ENCODE assay signal across 23 mouse cellular contexts in the genomic region with DNA sequence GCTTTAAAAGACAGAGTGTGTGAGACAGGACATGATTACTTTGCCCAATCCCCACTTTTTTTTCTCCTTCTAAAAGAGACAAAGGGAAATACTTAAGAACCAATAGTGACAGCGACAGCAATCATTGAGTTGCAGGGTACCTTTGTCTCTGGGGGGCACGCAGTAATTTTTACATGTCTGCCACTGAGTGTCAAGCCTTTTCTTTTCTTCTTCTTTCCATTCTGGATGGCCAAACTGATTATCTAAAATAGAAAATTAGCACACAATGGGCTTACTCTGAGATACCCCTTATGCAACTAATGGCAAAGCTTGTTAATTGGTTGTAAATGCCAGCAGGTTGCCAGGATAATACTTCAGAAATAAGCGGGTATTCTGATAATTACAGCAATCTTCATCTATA.
DNase-seq lines count a peak whose midpoint lies in the region; ATAC-seq and TF ChIP-seq lines count a peak whose summit lies in the region.
"Had no signal": no experiment of that assay in that cellular context is flagged by ENCODE, and none has a peak within 500 bp of the region (broad histone marks: within the 10 kb centered on the region; RNA-seq: fewer than 3 reads in every experiment).

No protein-coding gene starts in this region.

- WGBS in forebrain, embryonic 11.5 days = 25% methylated on average over 3 of the region's 3 CpGs
- 34% methylated on average over 3 of the region's 3 CpGs for WGBS in forebrain, embryonic 10.5 days
- whole genome bisulfite sequencing in forebrain, embryonic 14.5 days = 5% methylated on average over 3 of the region's 3 CpGs
- 75% methylated on average over 3 of the region's 3 CpGs for WGBS in hindbrain, embryonic 14.5 days
- WGBS in cerebellum, adult 2 months = 70% methylated on average over 3 of the region's 3 CpGs

- no peak for DNase-seq in forebrain, embryonic 11.5 days (ENCODE audit: low spot score)
- DNase-seq in forebrain, embryonic 10.5 days (ENCODE audit: extremely low spot score, low spot score) = no peak
- peak; percentile 75 for DNase-seq in forebrain, embryonic 14.5 days (ENCODE audit: low spot score)
- peak; percentile 74 for DNase-seq in retina, embryonic 14.5 days (ENCODE audit: low spot score)
- no peak for DNase-seq in hindbrain, embryonic 14.5 days (ENCODE audit: low spot score)
- DNase-seq in cerebellum, adult 2 months = no peak
- DNase-seq in gastrocnemius, postnatal 4 days (ENCODE audit: low spot score in 2 of 2) = no peak
- DNase-seq: adrenal gland, postnatal 10 days; B cell, adult 2 months; cerebellum, adult 11-12 months; cerebellum, adult 9-11 months; cerebellum, postnatal 36 days; gastrocnemius, adult 2 months; gastrocnemius, postnatal 25 days; heart, adult 11 months; heart, postnatal 36 days had no signal

- no peaks in the 10 kb centered on the region for H3K9me3 ChIP-seq in forebrain, embryonic 11.5 days (ENCODE audit: control insufficient read depth, low read length)
- H3K9me3 ChIP-seq in forebrain, embryonic 10.5 days = no peaks in the 10 kb centered on the region
- H3K9me3 ChIP-seq in forebrain, embryonic 14.5 days (replicated peaks; ENCODE audit: control insufficient read depth, low read length) = no peaks in the 10 kb centered on the region
- no peaks in the 10 kb centered on the region for H3K9me3 ChIP-seq in hindbrain, embryonic 14.5 days (ENCODE audit: control insufficient read depth, low read length)
- H3K9me3 ChIP-seq: embryonic facial prominence, embryonic 13.5 days; heart, embryonic 13.5 days had no signal

- no peak for TF ChIP-seq POLR2A in cerebellum, adult 2 months (IDR thresholded peaks at IDR 0.05; ENCODE audit: borderline replicate concordance, insufficient read depth, low read length)

- 0 out of 2 replicates have a peak, but pooled peaks have one; percentile 21 for ATAC-seq in forebrain, embryonic 11.5 days (replicated peaks; ENCODE audit: low FRiP score)
- ATAC-seq in forebrain, embryonic 14.5 days = peak; percentile 67
- ATAC-seq in hindbrain, embryonic 14.5 days (ENCODE audit: low FRiP score) = no peak
- ATAC-seq: CD4-positive, CD25-positive, alpha-beta regulatory T cell, adult 4 months; hindbrain, embryonic 16.5 days; inflammation-experienced regulatory T-cells, adult 6 months; intestine, postnatal 0 days had no signal

- no peaks in the 10 kb centered on the region for H3K36me3 ChIP-seq in forebrain, embryonic 11.5 days (ENCODE audit: control insufficient read depth, insufficient read depth, low read length)
- no peaks in the 10 kb centered on the region for H3K36me3 ChIP-seq in forebrain, embryonic 10.5 days (replicated peaks)
- no peaks in the 10 kb centered on the region for H3K36me3 ChIP-seq in forebrain, embryonic 14.5 days (ENCODE audit: control insufficient read depth, insufficient read depth, low read length)
- H3K36me3 ChIP-seq in hindbrain, embryonic 14.5 days (replicated peaks; ENCODE audit: control insufficient read depth, insufficient read depth) = no peaks in the 10 kb centered on the region
- H3K36me3 ChIP-seq: embryonic facial prominence, embryonic 13.5 days; G1E; heart, embryonic 13.5 days had no signal

- H3K4me2 ChIP-seq in forebrain, embryonic 11.5 days (ENCODE audit: low read depth, low read length, severe bottlenecking) = no peak overlapping the region
- no peak overlapping the region for H3K4me2 ChIP-seq in forebrain, embryonic 14.5 days (ENCODE audit: low read length)
- no peak overlapping the region for H3K4me2 ChIP-seq in hindbrain, embryonic 14.5 days (replicated peaks)
- H3K4me2 ChIP-seq: embryonic facial prominence, embryonic 13.5 days; heart, embryonic 13.5 days had no signal

- H3K9ac ChIP-seq in forebrain, embryonic 11.5 days (ENCODE audit: low read length) = no peak overlapping the region
- no peak overlapping the region for H3K9ac ChIP-seq in forebrain, embryonic 14.5 days (ENCODE audit: low read length)
- no peak overlapping the region for H3K9ac ChIP-seq in hindbrain, embryonic 14.5 days
- H3K9ac ChIP-seq: embryonic facial prominence, embryonic 13.5 days; heart, embryonic 13.5 days had no signal

- no peaks in the 10 kb centered on the region for H3K4me1 ChIP-seq in forebrain, embryonic 11.5 days (replicated peaks; ENCODE audit: control insufficient read depth, insufficient read depth, low read length)
- peaks cover 20% of the 10 kb centered on the region for H3K4me1 ChIP-seq in forebrain, embryonic 10.5 days
- H3K4me1 ChIP-seq in forebrain, embryonic 14.5 days (ENCODE audit: control insufficient read depth, insufficient read depth, low read length) = peaks cover 7% of the 10 kb centered on the region
- no peaks in the 10 kb centered on the region for H3K4me1 ChIP-seq in hindbrain, embryonic 14.5 days (replicated peaks; ENCODE audit: control insufficient read depth, insufficient read depth, low read length)
- no peaks in the 10 kb centered on the region for H3K4me1 ChIP-seq in cerebellum, adult 2 months (ENCODE audit: control insufficient read depth, insufficient read depth, low read length)
- H3K4me1 ChIP-seq: embryonic facial prominence, embryonic 13.5 days; heart, embryonic 13.5 days had no signal

- H3K27me3 ChIP-seq in forebrain, embryonic 11.5 days (ENCODE audit: control insufficient read depth, insufficient read depth, low read length) = no peaks in the 10 kb centered on the region; the same call in 1 of the 2 replicates
- peaks cover 25% of the 10 kb centered on the region for H3K27me3 ChIP-seq in forebrain, embryonic 10.5 days (ENCODE audit: poor library complexity, severe bottlenecking)
- no peaks in the 10 kb centered on the region for H3K27me3 ChIP-seq in forebrain, embryonic 14.5 days (replicated peaks; ENCODE audit: control insufficient read depth, insufficient read depth, low read length)
- H3K27me3 ChIP-seq in hindbrain, embryonic 14.5 days (ENCODE audit: control insufficient read depth, insufficient read depth, low read length) = no peaks in the 10 kb centered on the region
- no peaks in the 10 kb centered on the region for H3K27me3 ChIP-seq in cerebellum, adult 2 months (ENCODE audit: control insufficient read depth, insufficient read depth, low read length)
- H3K27me3 ChIP-seq: heart, embryonic 13.5 days had no signal

- no peak overlapping the region for H3K4me3 ChIP-seq in forebrain, embryonic 11.5 days (ENCODE audit: low read depth, low read length)
- no peak overlapping the region for H3K4me3 ChIP-seq in forebrain, embryonic 10.5 days
- no peak overlapping the region for H3K4me3 ChIP-seq in forebrain, embryonic 14.5 days (ENCODE audit: low read depth, low read length)
- H3K4me3 ChIP-seq in hindbrain, embryonic 14.5 days (replicated peaks; ENCODE audit: low read length) = no peak overlapping the region
- no peak overlapping the region for H3K4me3 ChIP-seq in cerebellum, adult 2 months (replicated peaks; ENCODE audit: insufficient read depth, low read depth, low read length)
- H3K4me3 ChIP-seq: embryonic facial prominence, embryonic 13.5 days; gastrocnemius, adult 2 months; heart, embryonic 13.5 days had no signal

- H3K27ac ChIP-seq in forebrain, embryonic 11.5 days (ENCODE audit: low read depth, low read length) = no peak overlapping the region
- no peak overlapping the region for H3K27ac ChIP-seq in forebrain, embryonic 10.5 days
- no peak overlapping the region for H3K27ac ChIP-seq in forebrain, embryonic 14.5 days (ENCODE audit: low read depth, low read length)
- H3K27ac ChIP-seq in hindbrain, embryonic 14.5 days = no peak overlapping the region
- H3K27ac ChIP-seq in cerebellum, adult 2 months (ENCODE audit: insufficient read depth, low read length) = no peak overlapping the region
- H3K27ac ChIP-seq: embryonic facial prominence, embryonic 13.5 days; gastrocnemius, adult 2 months; heart, embryonic 13.5 days had no signal

- TF ChIP-seq CTCF in cerebellum, adult 2 months (IDR thresholded peaks at IDR 0.05; ENCODE audit: borderline replicate concordance, insufficient read depth, low read depth, low read length) = no peak

Comparison
In these comparisons a context has a peak if more than half of its experiments do, and no peak if none do; other contexts are left out.
1. DNase-seq: peak in forebrain, embryonic 14.5 days (single experiment) and retina, embryonic 14.5 days (single experiment); none in forebrain, embryonic 11.5 days (single experiment), forebrain, embryonic 10.5 days (single experiment), hindbrain, embryonic 14.5 days (single experiment), cerebellum, adult 2 months (0 of 2) and gastrocnemius, postnatal 4 days (0 of 2).